Mouse (Mus musculus) ovary, adult 2 months (tissue): ENCODE results near the gene Acsbg2. TPM values are rescaled to one million over a fixed set of nuclear protein-coding genes. Genes with fewer than 3 reads are reported as not detected.

ENCODE experiments used
- polyA plus RNA-seq: library from polyadenylated mRNA; depleted of rRNA; stranded (reverse); fragments of >200 nt; gene quantifications from 2 replicates; pipeline ENCODE4 v1.2.3, GENCODE M21; 2012; rRNA removed

Gene Acsbg2
- 0.05 TPM in 1 of 2 replicates, not detected in the other for polyA plus RNA-seq

GRCm38 (mm10) chr17:56874237-56874636, at the start of gene Acsbg2:
Gene Acsbg2 (minus strand): TSS chr17:56874447.

GRCm38 (mm10) chr17:56874936-56875651, 847 bp upstream of the Acsbg2 start, which contains the start of gene 1700061G19Rik:
Gene 1700061G19Rik (plus strand): TSS chr17:56875477.

GRCm38 (mm10) chr17:56830411-56831110, 43.7 kb downstream of the Acsbg2 start, which contains the start of gene Rfx2:
Gene Rfx2 (minus strand): TSS chr17:56831013.

Other genes with a start within 250 kb of the Acsbg2 start
- gene Lonp1, start 247.6 kb downstream of the Acsbg2 start, polyA plus RNA-seq, result 227 and 249 TPM in 2 replicates
- 1.3 and 2.6 TPM in 2 replicates for gene Catsperd, start 246.3 kb downstream of the Acsbg2 start, polyA plus RNA-seq
- 125 and 135 TPM in 2 replicates for gene Ranbp3, start 201.2 kb downstream of the Acsbg2 start, polyA plus RNA-seq
- gene Ndufa11, start 156.7 kb downstream of the Acsbg2 start, polyA plus RNA-seq, result 694 and 729 TPM in 2 replicates
- gene Vmac, start 156.4 kb downstream of the Acsbg2 start, polyA plus RNA-seq, result 47.8 and 78.5 TPM in 2 replicates
- 169 and 335 TPM in 2 replicates for gene Nrtn, start 116.9 kb downstream of the Acsbg2 start, polyA plus RNA-seq
- 135 and 136 TPM in 2 replicates for gene Dus3l, start 109.7 kb downstream of the Acsbg2 start, polyA plus RNA-seq
- 3.3 and 4.8 TPM in 2 replicates for gene Prr22, start 104.2 kb downstream of the Acsbg2 start, polyA plus RNA-seq
- gene Rfx2, start 43.4 kb downstream of the Acsbg2 start, polyA plus RNA-seq, result 26.0 and 26.5 TPM in 2 replicates
- 0.16 and 0.37 TPM in 2 replicates for gene 1700061G19Rik, start 1.0 kb upstream of the Acsbg2 start, polyA plus RNA-seq
- 94.1 and 98.4 TPM in 2 replicates for gene Mllt1, start 61.0 kb upstream of the Acsbg2 start, polyA plus RNA-seq
- gene Acer1, start 107.7 kb upstream of the Acsbg2 start, polyA plus RNA-seq, result 0.14 TPM in 2 replicates
- gene Clpp, start 115.9 kb upstream of the Acsbg2 start, polyA plus RNA-seq, result 290 and 341 TPM in 2 replicates
- 86.7 and 97.3 TPM in 2 replicates for gene Alkbh7, start 122.9 kb upstream of the Acsbg2 start, polyA plus RNA-seq
- gene Pspn, start 125.6 kb upstream of the Acsbg2 start, polyA plus RNA-seq, result 1.3 and 1.6 TPM in 2 replicates
- gene Gtf2f1, start 136.8 kb upstream of the Acsbg2 start, polyA plus RNA-seq, result 34.5 and 38.2 TPM in 2 replicates
- gene Gm17949, start 137.0 kb upstream of the Acsbg2 start, polyA plus RNA-seq, result not detected in 2 replicates
- 142 and 166 TPM in 2 replicates for gene Khsrp, start 157.1 kb upstream of the Acsbg2 start, polyA plus RNA-seq
- 0.12 and 0.25 TPM in 2 replicates for gene Slc25a41, start 167.2 kb upstream of the Acsbg2 start, polyA plus RNA-seq
- 24.0 and 26.3 TPM in 2 replicates for gene Crb3, start 184.7 kb upstream of the Acsbg2 start, polyA plus RNA-seq
- 60.7 and 77.3 TPM in 2 replicates for gene Slc25a23, start 185.4 kb upstream of the Acsbg2 start, polyA plus RNA-seq
- gene Dennd1c, start 204.1 kb upstream of the Acsbg2 start, polyA plus RNA-seq, result 5.0 and 6.5 TPM in 2 replicates
- gene Tubb4a, start 213.3 kb upstream of the Acsbg2 start, polyA plus RNA-seq, result 6.7 and 6.9 TPM in 2 replicates
- 4.4 and 5.3 TPM in 2 replicates for gene Tnfsf9, start 230.9 kb upstream of the Acsbg2 start, polyA plus RNA-seq